Mouse (Mus musculus) E14TG2a.4 (cell line): ENCODE measurements around the gene Ctbs.

Experiments used
- CTCF ChIP-seq: conservative IDR thresholded peaks from 2 replicates; pipeline ENCODE4 v1.5.1; 2014; ENCODE audit warnings: low read length
- POU5F1 ChIP-seq: IDR thresholded peaks from 2 replicates; pipeline ENCODE4 v1.6.1; 2014; ENCODE audit warnings: low read length, borderline replicate concordance

DNA sequence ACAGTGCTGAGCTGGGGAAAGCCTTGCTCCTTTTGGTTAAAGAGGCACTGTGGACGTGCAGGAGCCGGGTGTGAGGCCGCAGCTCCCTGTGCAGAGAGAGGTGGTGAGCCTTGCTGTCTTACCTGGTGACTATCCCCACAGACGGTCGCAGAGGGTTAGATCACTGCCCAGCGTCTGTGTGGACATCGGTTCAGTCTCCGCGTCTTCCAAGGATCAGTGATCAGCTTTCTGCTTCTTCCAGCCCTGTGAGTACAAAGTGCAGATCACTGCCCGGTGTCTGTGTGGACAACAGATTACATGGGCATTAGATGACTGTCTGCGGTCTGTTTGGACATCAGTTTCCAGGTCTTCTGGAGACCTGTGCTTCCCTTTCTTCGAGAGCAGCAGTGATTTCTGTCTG is 35.0 kb upstream of the Ctbs start:
- no peak for TF ChIP-seq CTCF
- no peak for TF ChIP-seq POU5F1
